Mouse (Mus musculus): ENCODE data around the gene Gm38392.

DNA sequence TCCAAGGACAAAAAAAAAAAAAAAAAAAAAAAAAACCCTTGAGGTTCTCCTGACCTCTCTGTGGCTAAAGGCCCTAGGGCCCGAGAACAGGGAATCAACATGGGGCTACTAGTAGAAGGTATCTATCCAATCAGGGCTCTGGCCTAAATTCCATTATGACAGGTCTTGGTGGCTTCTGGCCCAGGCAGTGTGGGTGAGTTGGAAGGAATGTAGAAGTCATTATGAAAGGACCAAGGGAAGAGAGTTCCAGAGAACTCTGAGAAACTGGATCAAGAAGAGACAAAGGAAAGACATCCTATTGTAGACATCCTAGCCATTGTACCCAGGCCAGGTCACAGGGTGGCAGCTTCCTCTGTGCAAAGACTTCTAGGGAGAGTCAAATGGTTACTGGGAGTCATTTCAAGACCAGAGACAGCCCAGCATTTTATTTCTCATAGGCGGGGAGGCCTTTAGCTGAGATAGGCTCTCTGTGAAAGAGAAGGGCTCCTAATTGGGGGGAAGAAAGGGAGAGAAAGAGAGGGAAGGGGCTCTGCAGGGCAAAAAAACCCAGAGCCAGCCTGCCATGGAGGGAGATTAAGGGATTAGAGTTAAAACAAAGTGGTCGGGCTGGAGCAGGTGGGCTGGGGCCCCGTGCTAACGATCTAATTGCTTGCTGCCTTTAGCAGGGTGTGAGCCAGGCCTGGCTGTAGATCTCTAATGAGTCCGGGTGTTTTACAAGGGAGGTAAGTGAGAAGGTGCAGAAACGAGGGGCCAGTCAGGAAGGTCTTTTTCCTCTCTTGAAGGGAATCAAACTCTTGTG lies 54.0 kb downstream of the Gm38392 start:
- no peak for TF ChIP-seq CTCF (IDR thresholded peaks at IDR 0.05; ENCODE audit: low read depth)
- TF ChIP-seq EP300 (IDR thresholded peaks at IDR 0.05; ENCODE audit: low read depth), result no peak

Data from liver, postnatal 0 days (tissue).